Mouse (Mus musculus) thymus, postnatal 14 days (tissue): Measurements from ENCODE around the gene Sult3a1.
"Not testable (repeated sequence)": the region's sequence is repeated elsewhere in the genome, so short reads cannot be mapped to it uniquely, and the experiment has no call there.

ENCODE experiments used
- DNase-seq: peaks from one replicate; pipeline ENCODE4 v3.0.0; 2021

Sult3a1 gene

DNA sequence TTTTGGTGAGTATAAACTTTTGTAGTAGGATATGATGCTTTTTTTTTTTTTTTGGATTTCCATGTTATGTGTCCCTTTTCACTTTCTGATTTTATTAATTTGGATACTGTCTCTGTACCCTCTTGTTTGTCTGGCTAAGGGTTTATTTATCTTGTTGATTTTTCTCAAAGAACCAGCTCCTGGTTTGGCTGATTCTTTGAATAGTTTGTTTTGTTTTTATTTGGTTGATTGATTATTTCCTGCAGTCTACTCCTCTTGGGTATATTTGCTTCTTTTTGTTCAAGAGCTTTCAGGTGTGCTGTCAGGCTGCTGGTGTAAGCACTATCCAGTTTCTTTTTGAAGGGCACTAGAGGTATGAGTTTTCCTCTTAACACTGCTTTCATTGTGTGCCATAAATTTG, at the start of gene Sult3a1:
TSS of gene Sult3a1 (plus strand) at position 301 of the 400 bp plus-strand sequence.
- DNase-seq = no peak

- DNase-seq = no peak
Measured at GRCm38 (mm10) chr10:33811807-33812206, 45.7 kb upstream of the Sult3a1 start.

DNA sequence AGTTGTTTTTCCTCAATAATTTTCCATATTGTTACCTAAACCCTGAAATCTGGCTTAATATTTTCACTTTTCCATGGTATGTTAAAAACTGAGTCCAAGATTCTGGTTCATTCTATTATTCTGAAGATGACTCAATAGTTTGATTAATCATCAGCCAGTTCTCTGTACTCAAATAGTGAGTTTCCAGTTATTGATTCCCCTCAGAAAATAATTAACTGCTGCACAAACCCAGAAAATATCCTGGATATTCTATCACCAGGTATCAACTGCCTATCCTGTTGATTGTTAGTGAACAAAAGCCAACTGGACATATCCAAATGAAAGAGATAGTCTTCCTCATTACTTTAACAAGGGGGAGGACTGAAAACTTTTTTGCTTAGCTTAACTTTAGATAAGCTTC, 43.3 kb upstream of the Sult3a1 start:
- DNase-seq = no peak

- no peak for DNase-seq
Measured at GRCm38 (mm10) chr10:33816923-33817322, 40.6 kb upstream of the Sult3a1 start.

GRCm38 (mm10) chr10:33820892-33821291, 36.6 kb upstream of the Sult3a1 start:
- no peak for DNase-seq

DNA sequence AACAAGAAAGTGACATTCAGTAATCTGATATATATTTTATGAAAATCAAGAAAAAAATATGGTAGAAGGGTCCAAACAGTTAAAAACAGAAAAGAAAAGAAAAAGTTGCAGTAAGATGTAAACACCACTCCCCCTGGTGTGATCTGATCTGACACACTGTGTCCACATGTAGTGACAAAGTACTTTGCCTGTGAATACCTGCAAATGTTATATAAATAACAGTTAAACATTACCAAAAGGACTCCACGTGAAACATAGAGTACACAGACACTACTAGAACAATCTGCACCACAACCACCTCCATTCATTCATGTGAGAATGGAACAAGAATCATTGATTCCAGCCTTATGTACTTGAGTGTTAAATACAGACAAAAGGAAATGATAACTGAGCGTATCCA, 8.5 kb downstream of the Sult3a1 start:
- no peak for DNase-seq

- DNase-seq = no peak
Measured at GRCm38 (mm10) chr10:33870441-33870840, 12.9 kb downstream of the Sult3a1 start.

DNA sequence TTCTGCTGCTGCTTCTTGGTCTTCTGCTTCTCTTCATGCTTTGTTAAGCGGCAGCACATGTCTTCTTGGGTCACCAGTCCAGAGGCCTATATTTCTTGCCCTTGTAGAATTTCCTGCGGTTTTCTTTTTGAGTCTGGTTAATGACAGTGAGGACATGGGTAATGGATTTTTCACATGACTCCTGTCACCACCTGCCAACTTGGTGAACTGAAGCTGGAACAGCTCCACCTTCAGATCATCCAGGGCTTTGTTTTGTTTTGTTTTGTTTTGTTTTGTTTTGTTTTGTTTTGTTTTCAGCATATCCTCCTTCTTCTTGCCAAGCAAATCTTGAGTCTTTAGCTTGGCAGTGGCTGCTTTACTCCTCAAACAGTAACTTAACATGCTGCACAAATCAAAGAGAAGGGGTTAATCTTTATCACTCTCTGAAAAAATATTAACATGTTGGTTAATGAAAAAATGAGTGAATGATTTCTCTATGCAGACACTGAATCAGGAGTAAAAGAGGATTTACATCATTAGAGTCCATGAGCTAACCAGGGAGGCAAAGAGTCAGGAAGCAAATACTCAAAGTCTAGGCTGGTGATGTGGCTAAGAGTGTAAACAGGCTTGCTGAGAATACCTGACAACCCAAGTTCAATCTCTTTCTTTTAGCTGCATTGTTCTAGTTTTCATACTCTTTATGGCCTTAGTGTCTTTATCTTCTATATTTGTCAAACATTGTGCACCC, 15.3 kb downstream of the Sult3a1 start:
- DNase-seq = no peak

DNA sequence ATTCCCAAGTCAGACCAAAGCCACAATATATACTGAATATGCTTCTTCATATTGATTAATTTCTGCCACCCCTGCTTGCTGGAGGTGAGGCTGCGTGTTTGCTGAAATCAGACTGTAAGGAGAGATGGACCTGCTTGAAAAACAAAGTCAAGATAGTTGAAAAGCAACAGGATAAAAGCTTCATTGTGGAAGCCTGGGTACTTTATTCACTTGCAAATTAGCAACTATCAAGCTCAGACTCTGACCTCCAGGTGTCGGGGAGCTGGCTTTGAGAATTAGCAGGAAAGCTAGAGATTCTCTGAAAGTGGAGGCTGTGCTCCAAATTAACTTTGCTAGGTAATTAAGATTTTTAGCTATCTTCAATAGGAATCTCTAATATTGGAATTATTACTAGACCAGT, 24.9 kb downstream of the Sult3a1 start:
- DNase-seq = not testable (repeated sequence)

DNA sequence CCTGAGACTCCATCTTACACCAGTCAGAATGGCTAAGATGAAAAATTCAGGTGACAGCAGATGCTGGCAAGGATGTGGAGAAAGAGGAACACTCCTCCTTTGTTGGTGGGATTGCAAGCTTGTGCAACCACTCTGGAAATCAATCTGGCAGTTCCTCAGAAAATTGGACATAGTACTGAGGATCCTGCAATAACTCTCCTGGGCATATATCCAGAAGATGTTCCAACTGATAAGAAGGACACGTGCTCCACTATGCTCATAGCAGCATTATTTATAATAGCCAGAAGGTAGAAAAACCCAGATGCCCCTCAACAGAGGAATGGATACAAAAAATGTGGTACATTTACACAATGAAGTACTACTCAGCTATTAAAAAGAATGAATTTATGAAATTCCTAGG, 44.0 kb downstream of the Sult3a1 start:
- not testable (repeated sequence) for DNase-seq

DNA sequence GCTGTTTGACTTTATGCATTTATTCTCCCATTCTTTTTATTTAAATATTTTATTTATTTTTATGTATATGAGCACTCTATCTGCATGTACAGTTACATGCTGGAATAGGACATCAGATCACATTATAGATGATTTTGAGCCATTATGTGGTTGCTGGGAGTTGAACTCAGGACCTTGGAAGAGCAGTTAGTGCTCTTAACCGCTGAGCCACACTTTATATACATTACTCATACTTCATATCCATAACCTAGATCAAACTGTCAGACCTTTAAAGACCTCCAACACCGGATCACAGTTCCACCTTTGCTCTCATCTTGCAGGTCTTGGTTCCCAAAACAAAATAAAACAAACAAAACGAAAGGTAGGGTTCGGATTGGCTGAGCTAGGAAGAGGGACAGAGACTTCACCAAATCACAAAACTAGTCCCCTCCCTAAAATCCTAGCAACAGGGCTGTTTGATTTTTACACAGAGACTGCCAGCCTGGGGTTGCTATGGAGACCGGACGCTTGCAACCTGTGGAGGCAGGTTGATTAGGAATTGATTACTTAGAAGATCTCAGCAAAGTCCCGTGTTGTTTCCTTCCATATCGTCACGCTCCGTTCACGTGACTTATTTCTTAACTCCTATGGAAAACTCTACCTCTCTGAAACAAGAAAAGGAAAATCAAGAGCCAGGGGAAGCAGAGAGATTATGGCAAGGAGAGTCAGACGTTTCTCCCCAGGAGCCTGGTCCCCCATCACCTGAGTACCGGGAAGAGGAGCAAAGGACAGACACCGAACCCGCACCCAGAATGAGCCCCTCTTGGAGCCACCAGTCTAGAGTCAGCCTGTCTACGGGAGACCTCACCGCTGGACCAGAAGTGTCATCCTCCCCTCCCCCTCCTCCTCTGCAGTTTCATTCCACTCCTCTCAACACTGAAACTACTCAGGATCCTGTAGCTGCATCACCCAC, 47.3 kb downstream of the Sult3a1 start, which contains the start of gene Rsph4a:
TSS of gene Rsph4a (plus strand) at position 582 of the 952 bp plus-strand sequence.
- no peak for DNase-seq

DNA sequence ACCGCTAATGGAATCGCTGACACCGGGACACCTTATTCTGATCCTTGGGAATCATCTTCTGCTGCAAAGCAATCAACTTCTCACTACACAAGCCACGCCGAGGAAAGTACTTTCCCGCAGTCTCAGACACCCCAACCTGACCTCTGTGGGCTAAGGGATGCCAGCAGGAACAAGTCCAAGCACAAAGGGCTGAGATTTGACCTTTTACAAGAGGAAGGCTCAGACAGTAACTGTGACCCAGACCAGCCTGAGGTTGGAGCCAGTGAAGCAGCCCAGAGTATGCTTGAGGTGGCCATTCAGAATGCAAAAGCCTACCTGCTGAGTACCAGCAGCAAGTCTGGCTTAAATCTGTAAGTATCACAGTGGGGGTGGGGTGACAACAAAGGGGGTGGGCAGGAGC, 48.0 kb downstream of the Sult3a1 start:
- no peak for DNase-seq
